Mouse (Mus musculus) gastrocnemius, adult 8-10 months (tissue): ENCODE results near the gene Stx8. TPM values are rescaled to one million over a fixed set of nuclear protein-coding genes. Genes with fewer than 3 reads are reported as not detected.

Experiments
- DNase-seq, 2 experiments: peaks; one replicate each; pipeline ENCODE4 v3.0.0; 2022; ENCODE audit warnings: low spot score in 2 of 2
- total RNA-seq, 4 experiments: library from RNA; stranded (reverse); gene quantifications; 2 replicates each; pipeline ENCODE4 v1.2.4; 2022

Stx8 gene
- total RNA-seq = 10 to 100 TPM; 21.5 to 27.4 (median 22.6) TPM

GRCm38 (mm10) chr11:67965905-67966878 is at the start of gene Stx8:
Gene Stx8, plus strand, starts transcription at chr11:67966193.
- peak; percentile 86 to 87 for DNase-seq

- no peak for DNase-seq
Observed at GRCm38 (mm10) chr11:67917126-67917525, 48.9 kb upstream of the Stx8 start.

GRCm38 (mm10) chr11:67919593-67919992 is 46.4 kb upstream of the Stx8 start:
- DNase-seq = no peak

- no peak for DNase-seq
Observed at GRCm38 (mm10) chr11:67920226-67920960, 45.6 kb upstream of the Stx8 start.

GRCm38 (mm10) chr11:67921091-67921826 is 44.7 kb upstream of the Stx8 start:
- peak; percentile 9 to 38 for DNase-seq

GRCm38 (mm10) chr11:67921827-67922754 is 43.9 kb upstream of the Stx8 start, which contains the start of gene Usp43:
Gene Usp43, minus strand, starts transcription at chr11:67922153.
- peak; percentile 11 to 35 for DNase-seq

- peak in 1 of 2 experiments; percentile 14 for DNase-seq
Observed at GRCm38 (mm10) chr11:67922755-67923125, 43.3 kb upstream of the Stx8 start.

GRCm38 (mm10) chr11:67923720-67924119 is 42.3 kb upstream of the Stx8 start:
- no peak for DNase-seq

- DNase-seq = no peak
Observed at GRCm38 (mm10) chr11:67925000-67925399, 41.0 kb upstream of the Stx8 start.

- no peak for DNase-seq
Observed at GRCm38 (mm10) chr11:67926348-67927055, 39.5 kb upstream of the Stx8 start.

- DNase-seq = no peak
Observed at GRCm38 (mm10) chr11:67932156-67932555, 33.8 kb upstream of the Stx8 start.

- no peak for DNase-seq
Observed at GRCm38 (mm10) chr11:67948229-67948628, 17.8 kb upstream of the Stx8 start.

GRCm38 (mm10) chr11:67949475-67949874 is 16.5 kb upstream of the Stx8 start:
- DNase-seq = no peak

- DNase-seq = no peak
Observed at GRCm38 (mm10) chr11:67953604-67954003, 12.4 kb upstream of the Stx8 start.

GRCm38 (mm10) chr11:67954413-67954812 is 11.6 kb upstream of the Stx8 start:
- DNase-seq = no peak

- no peak for DNase-seq
Observed at GRCm38 (mm10) chr11:67964110-67964509, 1.9 kb upstream of the Stx8 start.

- peak; percentile 41 to 63 for DNase-seq
Observed at GRCm38 (mm10) chr11:67965242-67965883, 630 bp upstream of the Stx8 start, which contains the start of gene Cfap52. Gene Cfap52, minus strand, starts transcription at chr11:67965651.

GRCm38 (mm10) chr11:67967831-67968230 is 1.8 kb downstream of the Stx8 start:
- no peak for DNase-seq

GRCm38 (mm10) chr11:67972606-67973005 is 6.6 kb downstream of the Stx8 start:
- DNase-seq = no peak
